Mouse (Mus musculus): ENCODE data around the gene Slc6a5. TPM values are rescaled to one million over a fixed set of nuclear protein-coding genes. Genes with fewer than 3 reads are reported as not detected.

Gene Slc6a5
- polyA plus RNA-seq (2014; fragmentation: Illumina TruSeq; extraction: RNeasy Lipid Tissue Mini Kit (QIAGEN cat#74804); ENCODE audit: low read depth, low replicate concordance): not detected

DNA sequence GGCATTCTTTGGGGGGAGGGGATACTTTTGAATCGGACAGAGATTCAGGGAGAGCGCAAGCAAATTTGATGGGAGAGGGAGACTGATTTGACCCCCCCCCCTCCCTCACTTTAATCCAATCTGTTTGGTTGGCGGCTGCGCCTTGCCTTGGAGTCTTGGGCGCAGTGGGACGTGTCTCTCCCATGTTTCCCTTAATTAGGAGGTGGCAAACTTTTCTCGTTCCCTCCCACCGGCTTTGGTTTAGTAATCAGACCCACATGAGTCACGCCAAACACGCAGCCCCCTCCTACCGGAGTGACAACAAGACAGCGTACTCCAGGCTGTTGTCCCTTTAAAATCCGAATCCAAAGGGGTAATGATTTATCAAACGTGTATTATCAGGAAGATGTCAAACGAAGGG is at the start of gene Slc6a5:
Gene Slc6a5, plus strand, starts transcription at position 297 of the 400 bp plus-strand sequence.

DNA sequence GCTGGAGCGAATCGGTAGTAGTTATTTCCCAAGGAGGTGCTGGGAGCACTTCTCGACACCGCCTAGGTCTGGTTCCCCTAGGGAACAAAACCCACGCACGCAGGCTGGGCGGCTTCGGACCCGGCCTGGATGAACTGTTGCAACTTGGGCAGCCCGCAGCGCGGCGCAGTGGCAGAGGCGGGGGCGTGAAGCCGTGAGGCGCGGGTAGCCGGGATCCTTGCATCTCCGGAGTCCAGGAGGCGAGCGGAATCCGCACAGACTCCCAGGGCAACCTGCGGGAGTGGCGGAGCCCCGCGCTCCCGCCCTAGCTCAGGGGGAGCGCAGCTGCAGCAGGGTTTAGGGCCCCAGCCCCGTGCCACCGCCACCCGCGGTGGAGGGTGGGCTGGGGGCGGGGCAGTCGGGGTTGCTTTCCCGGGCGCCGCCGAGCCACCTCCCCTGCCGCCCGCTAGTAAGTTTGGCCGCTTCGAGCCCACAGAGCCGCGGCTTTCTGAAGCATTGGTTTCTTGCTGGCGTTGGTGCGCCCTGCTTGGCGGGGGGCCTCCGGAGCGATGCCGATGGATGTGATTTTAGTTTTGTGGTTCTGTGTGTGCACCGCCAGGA is 65.0 kb downstream of the Slc6a5 start, which contains the start of gene Nell1:
Gene Nell1, plus strand, starts transcription at position 24 of the 600 bp plus-strand sequence.

Other genes with a start within 250 kb of the Slc6a5 start
- 9.4 TPM for gene Htatip2, start 151.0 kb upstream of the Slc6a5 start, polyA plus RNA-seq (2014; fragmentation: Illumina TruSeq; extraction: RNeasy Lipid Tissue Mini Kit (QIAGEN cat#74804); ENCODE audit: low read depth, low replicate concordance)
- gene Prmt3, start 131.8 kb upstream of the Slc6a5 start, polyA plus RNA-seq (2014; fragmentation: Illumina TruSeq; extraction: RNeasy Lipid Tissue Mini Kit (QIAGEN cat#74804); ENCODE audit: low read depth, low replicate concordance): 30.3 TPM
- gene Nell1, start 64.7 kb downstream of the Slc6a5 start, polyA plus RNA-seq (2014; fragmentation: Illumina TruSeq; extraction: RNeasy Lipid Tissue Mini Kit (QIAGEN cat#74804); ENCODE audit: low read depth, low replicate concordance): not detected

Measured in kidney, adult 10 weeks (tissue).